In genomic region chr6:113062253-113062652, GRCm38 (mm10) we compare ENCODE assay signal across 16 mouse cellular contexts. TPM values are rescaled to one million over a fixed set of nuclear protein-coding genes. Genes with fewer than 3 reads are reported as not detected.
DNase-seq lines count a peak whose midpoint lies in the region; ATAC-seq lines count a peak whose summit lies in the region.
"Had no signal": no experiment of that assay in that cellular context is flagged by ENCODE, and none has a peak within 500 bp of the region (broad histone marks: within the 10 kb centered on the region; RNA-seq: fewer than 3 reads in every experiment).

No protein-coding gene starts in this region.

- no peak for ATAC-seq in CD4-positive, CD25-positive, alpha-beta regulatory T cell, adult 4 months
- no peak for ATAC-seq in erythroblast, adult 5-6 weeks (replicated peaks; ENCODE audit: low FRiP score, poor library complexity, severe bottlenecking)
- no peak for ATAC-seq in hindbrain, embryonic 11.5 days (ENCODE audit: low FRiP score)
- ATAC-seq: hindbrain, embryonic 16.5 days had no signal

- no peak overlapping the region for H3K4me3 ChIP-seq in hindbrain, embryonic 11.5 days (ENCODE audit: low read depth, low read length)
- H3K4me3 ChIP-seq: gastrocnemius, adult 2 months; liver, embryonic 13.5 days; neural tube, embryonic 13.5 days had no signal

- H3K9ac ChIP-seq in hindbrain, embryonic 11.5 days (ENCODE audit: low read depth, low read length) = no peak overlapping the region
- H3K9ac ChIP-seq: liver, embryonic 13.5 days; neural tube, embryonic 13.5 days had no signal

- no peak overlapping the region for H3K27ac ChIP-seq in hindbrain, embryonic 11.5 days (ENCODE audit: low read depth, low read length)
- H3K27ac ChIP-seq: gastrocnemius, adult 2 months; liver, embryonic 13.5 days; neural tube, embryonic 13.5 days had no signal

- 80% methylated on average over 3 of the region's 3 CpGs for WGBS in hindbrain, embryonic 11.5 days

- H3K9me3 ChIP-seq in hindbrain, embryonic 11.5 days (ENCODE audit: control insufficient read depth, low read length) = no peaks in the 10 kb centered on the region
- H3K9me3 ChIP-seq: liver, embryonic 13.5 days; neural tube, embryonic 13.5 days had no signal

- DNase-seq in kidney, adult 11 months = peak; percentile 82
- DNase-seq in kidney, postnatal 4 days = no peak
- DNase-seq in MN1 (ENCODE audit: low spot score) (peak; percentile 81), adipocyte (ENCODE audit: low spot score) (peak; percentile 97)
- peak; percentile 57 to 80 for DNase-seq in kidney, postnatal 25 days
- no peak for DNase-seq in hindbrain, embryonic 11.5 days (ENCODE audit: low spot score)
- DNase-seq: cerebellum, adult 2 months; gastrocnemius, adult 2 months; heart, postnatal 10 days; liver, embryonic 13.5 days; retina, postnatal 1 day; thymus, postnatal 36 days had no signal

- H3K36me3 ChIP-seq in hindbrain, embryonic 11.5 days (ENCODE audit: control insufficient read depth, insufficient read depth, low read length) = peaks cover 5% of the 10 kb centered on the region; the same call in 1 of the 2 replicates

- H3K4me2 ChIP-seq in hindbrain, embryonic 11.5 days (replicated peaks; ENCODE audit: low read depth, low read length) = no peak overlapping the region
- H3K4me2 ChIP-seq: liver, embryonic 13.5 days; neural tube, embryonic 13.5 days had no signal

- no peaks in the 10 kb centered on the region for H3K27me3 ChIP-seq in hindbrain, embryonic 11.5 days (ENCODE audit: control insufficient read depth, insufficient read depth, low read length)
- H3K27me3 ChIP-seq: liver, embryonic 13.5 days; neural tube, embryonic 13.5 days had no signal

- no peaks in the 10 kb centered on the region for H3K4me1 ChIP-seq in hindbrain, embryonic 11.5 days (replicated peaks; ENCODE audit: control insufficient read depth, insufficient read depth, low read length)
- H3K4me1 ChIP-seq: liver, embryonic 13.5 days; neural tube, embryonic 13.5 days had no signal

RNA-seq across cellular contexts. Expression of gene Setd5, which starts 14.9 kb away (rescaled TPM):
- 10 to 100 TPM; 31.9 to 37.2 TPM for polyA plus RNA-seq in CD4-positive, CD25-positive, alpha-beta regulatory T cell, adult 4 months (2017; shearing (Covaris generic))
- 34.4 and 36.6 TPM in 2 replicates for total RNA-seq in erythroblast, adult 5-6 weeks (2015; ENCODE audit: low replicate concordance)
- total RNA-seq in erythroblast, adult 5-6 weeks (2017; ENCODE audit: low replicate concordance) = 29.4 TPM in 2 replicates
- polyA plus RNA-seq in hindbrain, embryonic 11.5 days (2014; fragmentation: Nextera tagmentation; extraction: Ambion mirVana) = 74.7 and 91.1 TPM in 2 replicates

RNA-seq across cellular contexts. Expression of gene Thumpd3, which starts 16.2 kb away (rescaled TPM):
- polyA plus RNA-seq in CD4-positive, CD25-positive, alpha-beta regulatory T cell, adult 4 months (2017; shearing (Covaris generic)) = 100 to 1,000 TPM in 1 of 2 experiments, 10 to 100 TPM in 1; 76.7 to 104 TPM
- total RNA-seq in erythroblast, adult 5-6 weeks (2015; ENCODE audit: low replicate concordance) = 18.0 and 27.7 TPM in 2 replicates
- 16.3 and 19.6 TPM in 2 replicates for total RNA-seq in erythroblast, adult 5-6 weeks (2017; ENCODE audit: low replicate concordance)
- polyA plus RNA-seq in hindbrain, embryonic 11.5 days (2014; fragmentation: Nextera tagmentation; extraction: Ambion mirVana) = 57.4 and 58.0 TPM in 2 replicates

Comparison
In these comparisons a context has a peak if more than half of its experiments do, and no peak if none do; other contexts are left out.
1. DNase-seq: peak in kidney, adult 11 months (single experiment), MN1 (single experiment), adipocyte (single experiment) and kidney, postnatal 25 days (2 of 2); none in kidney, postnatal 4 days (0 of 2) and hindbrain, embryonic 11.5 days (single experiment).